Mouse (Mus musculus) MEL (cell line): Measurements from ENCODE around the gene Pomp. TPM values are rescaled to one million over a fixed set of nuclear protein-coding genes. Genes with fewer than 3 reads are reported as not detected.

Experiments used
- DNase-seq: peaks from one replicate; pipeline ENCODE4 v3.0.0; 2011; ENCODE audit warnings: low read depth, low spot score
- H3K27ac ChIP-seq: 2 replicates; pipeline ENCODE4 v1.5.1; 2012; ENCODE audit warnings: low read depth, mild to moderate bottlenecking, control low read depth, low read length, moderate library complexity; ENCODE audit not compliant: control insufficient read depth
- H3K27me3 ChIP-seq, 2 experiments: fragments of 150-350 bp in 1 of 2; sonication (generic) in 1 of 2; 2 replicates each; pipeline ENCODE4 v1.6.1; 2012; ENCODE audit warnings: low read length in 2 of 2, mild to moderate bottlenecking in 2 of 2, improper control_type of control experiment in 1 of 2, moderate library complexity in 1 of 2; ENCODE audit not compliant: insufficient read depth in 2 of 2, control insufficient read depth in 1 of 2
- H3K36me3 ChIP-seq, 2 experiments: 2 replicates each; pipeline ENCODE4 v1.6.1; 2012 to 2014; ENCODE audit warnings: low read length in 2 of 2, improper control_type of control experiment in 1 of 2, inconsistent platforms in 1 of 2, mild to moderate bottlenecking in 1 of 2; ENCODE audit not compliant: insufficient read depth in 2 of 2, control insufficient read depth in 1 of 2
- H3K4me1 ChIP-seq, 2 experiments: fragments of 150-350 bp in 1 of 2; sonication (generic) in 1 of 2; 2 replicates each; pipeline ENCODE4 v1.6.1; 2012; ENCODE audit warnings: low read length in 2 of 2, improper control_type of control experiment in 1 of 2, mild to moderate bottlenecking in 1 of 2; ENCODE audit not compliant: insufficient read depth in 2 of 2, control insufficient read depth in 1 of 2
- H3K4me3 ChIP-seq, 2 experiments: fragments of 150-350 bp in 1 of 2; sonication (generic) in 1 of 2; 2 replicates each; pipeline ENCODE4 v1.5.1; 2012; ENCODE audit warnings: low read depth in 2 of 2, low read length in 2 of 2, mild to moderate bottlenecking in 2 of 2, moderate library complexity in 2 of 2, control low read depth in 1 of 2, improper control_type of control experiment in 1 of 2; ENCODE audit not compliant: control insufficient read depth in 1 of 2, insufficient read depth in 1 of 2
- H3K79me2 ChIP-seq: 2 replicates; pipeline ENCODE4 v1.6.1; 2012; ENCODE audit warnings: mild to moderate bottlenecking, low read length, moderate library complexity; ENCODE audit not compliant: control insufficient read depth, poor library complexity, insufficient read depth
- H3K9ac ChIP-seq: 2 replicates; pipeline ENCODE4 v1.6.1; 2012; ENCODE audit warnings: low read depth, mild to moderate bottlenecking, control low read depth, low read length, moderate library complexity; ENCODE audit not compliant: control insufficient read depth, poor library complexity, severe bottlenecking
- H3K9me3 ChIP-seq: fragments of 150-350 bp; sonication (generic); replicated peaks from 2 replicates; pipeline ENCODE4 v1.6.1; 2012; ENCODE audit warnings: mild to moderate bottlenecking, low read length, improper control_type of control experiment, moderate library complexity; ENCODE audit not compliant: insufficient read depth
- BHLHE40 ChIP-seq: IDR thresholded peaks from 2 replicates; pipeline ENCODE4 v1.6.1; 2012; ENCODE audit warnings: low read depth, mild to moderate bottlenecking, inconsistent platforms, low read length, improper control_type of control experiment, borderline replicate concordance
- CHD1 ChIP-seq: IDR thresholded peaks from 2 replicates; pipeline ENCODE4 v1.6.1; 2012; ENCODE audit warnings: low read depth, mild to moderate bottlenecking, inconsistent platforms, low read length, improper control_type of control experiment
- CTCF ChIP-seq, 3 experiments: IDR thresholded peaks in 2 of 3; conservative IDR thresholded peaks in 1 of 3; 2 replicates each; pipeline ENCODE4 v1.5.1; 2011 to 2012; ENCODE audit warnings: low read length in 3 of 3, low read depth in 2 of 3, mild to moderate bottlenecking in 2 of 3, improper control_type of control experiment in 1 of 3, inconsistent platforms in 1 of 3, mixed read lengths in 1 of 3, moderate library complexity in 1 of 3; ENCODE audit not compliant: control insufficient read depth in 1 of 3, insufficient read depth in 1 of 3, poor library complexity in 1 of 3, severe bottlenecking in 1 of 3
- E2F4 ChIP-seq: IDR thresholded peaks from 2 replicates; pipeline ENCODE4 v1.6.1; 2011; ENCODE audit warnings: low read depth, low read length, improper control_type of control experiment, borderline replicate concordance
- ELF1 ChIP-seq: IDR thresholded peaks from 2 replicates; pipeline ENCODE4 v1.6.1; 2014; ENCODE audit warnings: low read depth, mild to moderate bottlenecking, inconsistent platforms, low read length, improper control_type of control experiment, moderate library complexity
- EP300 ChIP-seq, 2 experiments: IDR thresholded peaks; 2 replicates each; pipeline ENCODE4 v1.6.1; 2011; ENCODE audit warnings: improper control_type of control experiment in 2 of 2, low read length in 2 of 2, low read depth in 1 of 2, mild to moderate bottlenecking in 1 of 2
- ETS1 ChIP-seq: IDR thresholded peaks from 2 replicates; pipeline ENCODE4 v1.6.1; 2012; ENCODE audit warnings: low read depth, mild to moderate bottlenecking, inconsistent platforms, low read length, improper control_type of control experiment, moderate library complexity
- GABPA ChIP-seq: IDR thresholded peaks from 2 replicates; pipeline ENCODE4 v1.6.1; 2012; ENCODE audit warnings: low read depth, mild to moderate bottlenecking, inconsistent platforms, low read length, improper control_type of control experiment, moderate library complexity
- GATA1 ChIP-seq: IDR thresholded peaks from 2 replicates; pipeline ENCODE4 v1.6.1; 2011; ENCODE audit warnings: low read depth, low read length, improper control_type of control experiment
- HCFC1 ChIP-seq: IDR thresholded peaks from 2 replicates; pipeline ENCODE4 v1.6.1; 2012; ENCODE audit warnings: low read depth, mild to moderate bottlenecking, inconsistent platforms, low read length, improper control_type of control experiment, moderate library complexity
- JUND ChIP-seq: IDR thresholded peaks from 2 replicates; pipeline ENCODE4 v1.6.1; 2011; ENCODE audit warnings: low read depth, mild to moderate bottlenecking, improper control_type of control experiment, low read length
- MAFK ChIP-seq: IDR thresholded peaks from 2 replicates; pipeline ENCODE4 v1.6.1; 2011; ENCODE audit warnings: low read depth, mild to moderate bottlenecking, low read length, improper control_type of control experiment, borderline replicate concordance
- MAX ChIP-seq: IDR thresholded peaks from 2 replicates; pipeline ENCODE4 v1.6.1; 2011; ENCODE audit warnings: low read length, improper control_type of control experiment
- MAZ ChIP-seq: IDR thresholded peaks from 2 replicates; pipeline ENCODE4 v1.6.1; 2012; ENCODE audit warnings: low read depth, mild to moderate bottlenecking, inconsistent platforms, low read length, improper control_type of control experiment
- MEF2A ChIP-seq: IDR thresholded peaks from 2 replicates; pipeline ENCODE4 v1.6.1; 2014; ENCODE audit warnings: low read depth, mild to moderate bottlenecking, inconsistent platforms, low read length, improper control_type of control experiment; ENCODE audit not compliant: poor library complexity, insufficient replicate concordance, severe bottlenecking; ENCODE audit errors: extremely low read depth
- MYB ChIP-seq: IDR thresholded peaks from 2 replicates; pipeline ENCODE4 v1.6.1; 2011; ENCODE audit warnings: mild to moderate bottlenecking, low read depth, low read length, improper control_type of control experiment
- MYC ChIP-seq: IDR thresholded peaks from 2 replicates; pipeline ENCODE4 v1.6.1; 2011; ENCODE audit warnings: low read depth, mild to moderate bottlenecking, low read length, improper control_type of control experiment, moderate library complexity
- NELFE ChIP-seq: IDR thresholded peaks from 2 replicates; pipeline ENCODE4 v1.6.1; 2011; ENCODE audit warnings: low read depth, low read length, improper control_type of control experiment
- NRF1 ChIP-seq: IDR thresholded peaks from 2 replicates; pipeline ENCODE4 v1.6.1; 2014; ENCODE audit warnings: low read depth, mild to moderate bottlenecking, inconsistent platforms, low read length, improper control_type of control experiment, moderate library complexity; ENCODE audit not compliant: poor library complexity, insufficient read depth, severe bottlenecking
- POLR2A ChIP-seq, 2 experiments: IDR thresholded peaks; 2 replicates each; pipeline ENCODE4 v1.6.1; 2011 to 2012; ENCODE audit warnings: low read length in 2 of 2, mild to moderate bottlenecking in 2 of 2, control low read depth in 1 of 2, improper control_type of control experiment in 1 of 2, low read depth in 1 of 2, moderate library complexity in 1 of 2; ENCODE audit not compliant: control insufficient read depth in 1 of 2, insufficient read depth in 1 of 2, poor library complexity in 1 of 2
- POLR2AphosphoS5 ChIP-seq: IDR thresholded peaks from 2 replicates; pipeline ENCODE4 v1.6.1; 2012; ENCODE audit warnings: low read depth, borderline replicate concordance, mild to moderate bottlenecking, inconsistent platforms, low read length, moderate library complexity, mixed read lengths
- RAD21 ChIP-seq: IDR thresholded peaks from 2 replicates; pipeline ENCODE4 v1.6.1; 2011; ENCODE audit warnings: mild to moderate bottlenecking, low read depth, low read length, improper control_type of control experiment
- RCOR1 ChIP-seq: IDR thresholded peaks from 2 replicates; pipeline ENCODE4 v1.6.1; 2012; ENCODE audit warnings: low read depth, mild to moderate bottlenecking, inconsistent platforms, low read length, improper control_type of control experiment
- SIN3A ChIP-seq: IDR thresholded peaks from 2 replicates; pipeline ENCODE4 v1.6.1; 2012; ENCODE audit warnings: low read length, improper control_type of control experiment, inconsistent platforms
- SMC3 ChIP-seq: IDR thresholded peaks from 2 replicates; pipeline ENCODE4 v1.6.1; 2011; ENCODE audit warnings: low read depth, low read length, improper control_type of control experiment
- TAL1 ChIP-seq: IDR thresholded peaks from 2 replicates; pipeline ENCODE4 v1.6.1; 2012; ENCODE audit warnings: mild to moderate bottlenecking, inconsistent platforms, low read length, moderate library complexity, mixed read lengths
- TBP ChIP-seq: IDR thresholded peaks from 2 replicates; pipeline ENCODE4 v1.8.0; 2011; ENCODE audit warnings: low read depth, low read length, improper control_type of control experiment
- TCF12 ChIP-seq: IDR thresholded peaks from 2 replicates; pipeline ENCODE4 v1.6.1; 2014; ENCODE audit warnings: low read depth, mild to moderate bottlenecking, inconsistent platforms, low read length, improper control_type of control experiment, moderate library complexity
- UBTF ChIP-seq: IDR thresholded peaks from 2 replicates; pipeline ENCODE4 v1.6.1; 2012; ENCODE audit warnings: low read depth, mild to moderate bottlenecking, inconsistent platforms, low read length, improper control_type of control experiment, moderate library complexity, borderline replicate concordance; ENCODE audit not compliant: insufficient read depth
- USF1 ChIP-seq: IDR thresholded peaks from 2 replicates; pipeline ENCODE4 v1.6.1; 2014; ENCODE audit warnings: low read depth, mild to moderate bottlenecking, inconsistent platforms, low read length, improper control_type of control experiment, moderate library complexity
- USF2 ChIP-seq, 2 experiments: IDR thresholded peaks; 2 replicates each; pipeline ENCODE4 v1.6.1; 2011 to 2012; ENCODE audit warnings: improper control_type of control experiment in 2 of 2, low read length in 2 of 2, borderline replicate concordance in 1 of 2, inconsistent platforms in 1 of 2, low read depth in 1 of 2, mild to moderate bottlenecking in 1 of 2; ENCODE audit not compliant: insufficient read depth in 1 of 2
- ZC3H11A ChIP-seq: IDR thresholded peaks from 2 replicates; pipeline ENCODE4 v1.6.1; 2012; ENCODE audit warnings: low read depth, mild to moderate bottlenecking, inconsistent platforms, low read length, improper control_type of control experiment
- ZKSCAN1 ChIP-seq: IDR thresholded peaks from 2 replicates; pipeline ENCODE4 v1.6.1; 2012; ENCODE audit warnings: low read depth, mild to moderate bottlenecking, inconsistent platforms, low read length, improper control_type of control experiment, moderate library complexity
- ZMIZ1 ChIP-seq: IDR thresholded peaks from 2 replicates; pipeline ENCODE4 v1.6.1; 2012; ENCODE audit warnings: low read depth, mild to moderate bottlenecking, inconsistent platforms, low read length, improper control_type of control experiment, moderate library complexity
- ZNF384 ChIP-seq: IDR thresholded peaks from 2 replicates; pipeline ENCODE4 v1.6.1; 2012; ENCODE audit warnings: low read depth, mild to moderate bottlenecking, inconsistent platforms, low read length, improper control_type of control experiment
- polyA plus RNA-seq, 2 experiments: library from polyadenylated mRNA; stranded (reverse) in 1 of 2; unstranded in 1 of 2; fragments of >175 nt in 1 of 2; fragments of >200 nt in 1 of 2; gene quantifications; 2 replicates each; pipeline versions ENCODE4 v1.2.1 to v1.2.4; 2012; ENCODE audit warnings: low replicate concordance in 2 of 2, low read depth in 1 of 2; ENCODE audit not compliant: insufficient read length in 2 of 2, insufficient read depth in 1 of 2, missing spikeins in 1 of 2
- total RNA-seq: library from RNA; depleted of rRNA; stranded (reverse); fragments of 300-350 nt; gene quantifications from 2 replicates; pipeline ENCODE4 v1.2.3, GENCODE M21; 2012

The Pomp gene
- total and polyA plus RNA-seq, 3 experiments: 348 to 500 TPM; not detected in 1

GRCm38 (mm10) chr5:147895436-147896198 is 35.4 kb downstream of the Pomp start:
- H3K9ac ChIP-seq: peak overlapping the region; percentile 53
- peak overlapping the region; percentile 59 to 64 for H3K4me3 ChIP-seq
- H3K36me3 ChIP-seq: peaks cover 0 to 14% of the 10 kb centered on the region in 2 experiments; a peak in 2 of 4 replicates
- DNase-seq: peak; percentile 91
- H3K27me3 ChIP-seq: no peaks in the 10 kb centered on the region
- peak overlapping the region; percentile 50 for H3K27ac ChIP-seq
- H3K4me1 ChIP-seq: peaks cover 5 to 29% of the 10 kb centered on the region in 2 experiments
- no peaks in the 10 kb centered on the region for H3K79me2 ChIP-seq
- no peaks in the 10 kb centered on the region for H3K9me3 ChIP-seq
- TF ChIP-seq UBTF: no peak
- TF ChIP-seq SIN3A: peak; percentile 66; the same call in 1 of the 2 replicates
- no peak for TF ChIP-seq NRF1
- TF ChIP-seq NELFE: no peak
- TF ChIP-seq USF2 (IDR thresholded peaks at IDR 0.05; ENCODE audit: borderline replicate concordance in 1 of 2, insufficient read depth in 1 of 2, low read depth in 1 of 2, low read length in 2 of 2): no peak
- TF ChIP-seq ZNF384: no peak
- peak; percentile 37; the same call in 1 of the 2 replicates for TF ChIP-seq MAX
- TF ChIP-seq MAFK: peak; percentile 27; the same call in 1 of the 2 replicates
- peak; percentile 82 for TF ChIP-seq RCOR1
- TF ChIP-seq ETS1: peak; percentile 84
- peak; percentile 39; the same call in 1 of the 2 replicates for TF ChIP-seq MEF2A
- no peak for TF ChIP-seq POLR2A (IDR thresholded peaks at IDR 0.05; ENCODE audit: control insufficient read depth in 1 of 2, insufficient read depth in 1 of 2, low read depth in 1 of 2, low read length in 2 of 2, poor library complexity in 1 of 2)
- no peak for TF ChIP-seq SMC3
- TF ChIP-seq TBP: peak; percentile 75
- TF ChIP-seq RAD21: no peak
- TF ChIP-seq MYC: no peak
- TF ChIP-seq TAL1: peak; percentile 46
- no peak for TF ChIP-seq USF1
- TF ChIP-seq HCFC1: no peak
- TF ChIP-seq GABPA: no peak
- no peak for TF ChIP-seq CTCF (IDR thresholded peaks at IDR 0.05 in 2 of 3, conservative IDR thresholded peaks at IDR 0.05 in 1 of 3; ENCODE audit: control insufficient read depth in 1 of 3, insufficient read depth in 1 of 3, low read depth in 2 of 3, low read length in 3 of 3, poor library complexity in 1 of 3, severe bottlenecking in 1 of 3)
- peak; percentile 74; the same call in 1 of the 2 replicates for TF ChIP-seq GATA1
- peak; percentile 62; the same call in 1 of the 2 replicates for TF ChIP-seq TCF12
- TF ChIP-seq EP300 (IDR thresholded peaks at IDR 0.05; ENCODE audit: low read depth in 1 of 2, low read length in 2 of 2): peak; percentile 53 to 83
- TF ChIP-seq BHLHE40: 0 out of 2 replicates have a peak, but pooled peaks have one; percentile 44
- no peak for TF ChIP-seq ZC3H11A
- TF ChIP-seq ZMIZ1: no peak
- TF ChIP-seq ELF1: peak; percentile 61; the same call in 1 of the 2 replicates
- TF ChIP-seq CHD1: no peak
- no peak for TF ChIP-seq POLR2AphosphoS5
- TF ChIP-seq MAZ: no peak
- TF ChIP-seq MYB: no peak; the same call in 1 of the 2 replicates
- TF ChIP-seq ZKSCAN1: no peak
- no peak for TF ChIP-seq E2F4
- TF ChIP-seq JUND: no peak
